Mouse (Mus musculus): ENCODE measurements around the gene Gnaq.

GRCm38 (mm10) chr19:16109901-16110300 lies 22.7 kb upstream of the Gnaq start:
- no peak for TF ChIP-seq CTCF (IDR thresholded peaks at IDR 0.05; ENCODE audit: low read depth, low read length)
- no peak for TF ChIP-seq POLR2A (IDR thresholded peaks at IDR 0.05; ENCODE audit: borderline replicate concordance, low read depth, low read length)

Data from bone marrow macrophage, adult 2 months (primary cell).